Mouse (Mus musculus): Measurements from ENCODE around the gene Yars. TPM values are rescaled to one million over a fixed set of nuclear protein-coding genes. Genes with fewer than 3 reads are reported as not detected.

Yars gene
- 10 to 100 TPM; 38.8 to 39.2 TPM for total RNA-seq (2021)

- intact Hi-C loops (cut with DNase I), result loop anchor here (5.0 kb wide), 1 partner anchor 43 kb away; no protein-coding TSS in a partner anchor
- DNase-seq, result peak; percentile 98 to 99
Measured at GRCm38 (mm10) chr4:129189542-129190519, at the start of gene Yars, which contains the start of gene S100pbp. Yars (plus strand) TSS chr4:129189760. S100pbp (minus strand) TSS chr4:129189727.

GRCm38 (mm10) chr4:129140808-129141207 is 48.8 kb upstream of the Yars start:
- DNase-seq, result no peak
- intact Hi-C loops (cut with DNase I), result no loop called here

- intact Hi-C loops (cut with DNase I), result no loop called here
- peak; percentile 63 to 78 for DNase-seq
Measured at GRCm38 (mm10) chr4:129141560-129142438, 47.8 kb upstream of the Yars start.

GRCm38 (mm10) chr4:129142439-129143045 is 47.0 kb upstream of the Yars start:
- DNase-seq, result peak in 1 of 2 experiments; percentile 26
- intact Hi-C loops (cut with DNase I), result no loop called here

DNA sequence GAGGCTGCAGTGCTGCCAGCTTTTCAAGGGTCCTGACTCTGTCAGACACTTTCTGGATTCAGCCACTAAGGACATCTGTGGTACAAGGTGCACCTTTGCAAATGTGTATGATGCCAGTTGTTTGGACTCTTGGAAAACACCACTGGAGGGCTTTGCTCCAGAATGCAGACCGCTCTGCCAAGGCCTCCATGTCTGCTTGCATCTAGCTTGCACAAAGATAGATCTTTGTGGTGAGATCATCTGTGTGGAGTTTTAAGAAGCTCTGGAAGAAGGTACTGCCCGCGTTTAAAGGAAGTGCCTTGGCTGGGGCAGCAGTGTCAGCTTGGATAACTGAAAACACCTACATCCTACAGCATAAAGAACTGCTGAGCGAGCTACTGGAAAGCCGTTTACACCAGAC is 46.1 kb upstream of the Yars start:
- DNase-seq, result no peak
- intact Hi-C loops (cut with DNase I), result no loop called here

DNA sequence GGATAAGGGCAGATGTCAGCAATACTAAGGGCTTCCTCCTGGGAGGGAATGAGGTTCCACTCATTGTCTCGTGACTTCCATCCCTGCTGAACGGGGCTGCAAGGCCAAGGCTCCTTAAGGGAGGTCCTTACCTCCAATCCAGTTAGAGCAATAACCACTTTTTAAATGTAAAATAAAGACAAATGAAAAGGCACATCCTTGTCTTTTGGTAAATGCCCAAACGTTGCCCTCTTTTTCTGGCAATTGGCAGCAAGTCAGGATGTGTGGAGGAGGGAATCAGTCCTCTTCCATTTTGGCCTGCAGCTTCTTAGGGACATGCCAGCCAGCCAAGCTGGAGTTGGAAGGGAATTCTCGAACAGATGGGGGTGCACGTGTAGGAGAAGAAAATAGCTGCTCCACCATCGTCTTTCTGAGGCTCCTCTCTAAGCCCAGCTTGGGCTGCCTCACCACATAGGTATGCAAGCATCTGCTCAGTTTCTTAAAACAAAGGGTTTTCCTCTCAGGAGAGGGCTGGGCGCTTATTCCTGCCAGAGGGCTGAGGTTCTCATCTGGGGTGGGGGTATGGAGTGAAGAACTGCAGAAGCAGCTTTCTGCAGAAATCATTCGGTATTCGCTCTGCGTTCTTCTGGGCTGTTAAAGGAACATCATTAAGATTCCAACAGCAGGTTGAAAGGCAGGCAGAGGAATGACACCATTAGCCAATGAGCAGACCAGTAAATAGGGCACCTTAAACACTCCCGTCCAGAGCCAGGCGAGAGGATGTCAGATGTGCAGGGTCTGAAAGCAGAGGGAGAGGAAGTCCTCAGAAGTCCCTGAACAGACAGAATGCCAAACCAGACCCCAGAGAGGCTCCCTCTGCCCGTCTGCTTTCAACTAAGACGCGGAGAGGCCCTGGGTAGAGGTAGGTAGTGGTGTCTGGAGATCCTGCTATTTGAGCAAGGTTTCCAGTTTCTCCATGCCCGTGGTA is 44.9 kb upstream of the Yars start:
- intact Hi-C loops (cut with DNase I), result loop anchor here (5.0 kb wide), 1 partner anchor 43 kb away; the partner anchor contains the start of genes S100pbp and Yars

GRCm38 (mm10) chr4:129145411-129145810 is 44.1 kb upstream of the Yars start:
- intact Hi-C loops (cut with DNase I), result loop anchor here (5.0 kb wide), 1 partner anchor 42 kb away; the partner anchor contains the start of genes S100pbp and Yars
- no peak for DNase-seq

More for the DNA sequence above, 44.9 kb upstream of the Yars start:
- DNase-seq, result peak; percentile 36 to 49

DNA sequence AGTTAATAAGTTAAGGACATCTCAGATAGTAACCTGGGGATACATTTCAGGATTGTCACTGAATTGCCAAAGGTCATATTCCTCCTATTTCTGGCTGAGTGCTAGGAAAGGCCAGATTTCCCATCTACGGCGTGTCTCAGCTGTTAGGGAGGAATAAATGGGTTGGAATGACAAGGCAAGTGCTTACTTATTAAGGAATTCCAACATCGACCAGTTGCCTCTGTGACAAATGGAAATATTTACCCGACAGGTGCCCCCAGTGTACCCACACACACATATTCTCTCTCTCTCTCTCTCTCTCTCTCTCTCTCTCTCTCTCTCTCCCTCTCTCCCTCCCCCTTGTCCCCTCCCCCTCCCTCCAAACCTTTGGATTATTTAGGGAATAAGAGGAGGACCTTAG is 43.6 kb upstream of the Yars start:
- no peak for DNase-seq
- intact Hi-C loops (cut with DNase I), result loop anchor here (5.0 kb wide), 1 partner anchor 41 kb away; the partner anchor contains the start of genes S100pbp and Yars

DNA sequence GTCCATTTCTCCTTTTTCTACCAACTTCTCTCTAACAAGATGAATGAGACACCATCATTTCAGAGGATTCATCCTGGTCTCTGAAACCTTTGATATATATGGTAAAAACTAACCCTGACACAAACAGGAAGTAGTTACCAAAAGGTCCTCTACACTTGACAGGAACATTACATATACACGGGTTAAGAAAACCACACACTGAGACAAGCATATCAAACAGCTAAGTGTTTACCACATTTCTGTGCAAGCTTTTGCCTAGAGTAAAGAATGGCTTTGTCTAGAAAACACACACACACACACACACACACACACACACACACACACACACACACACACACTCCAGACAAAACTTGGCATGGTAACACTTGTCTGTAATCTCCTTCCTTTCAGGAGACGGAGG is 43.2 kb upstream of the Yars start:
- intact Hi-C loops (cut with DNase I), result loop anchor here (5.0 kb wide), 1 partner anchor 41 kb away; the partner anchor contains the start of genes S100pbp and Yars
- no peak for DNase-seq

DNA sequence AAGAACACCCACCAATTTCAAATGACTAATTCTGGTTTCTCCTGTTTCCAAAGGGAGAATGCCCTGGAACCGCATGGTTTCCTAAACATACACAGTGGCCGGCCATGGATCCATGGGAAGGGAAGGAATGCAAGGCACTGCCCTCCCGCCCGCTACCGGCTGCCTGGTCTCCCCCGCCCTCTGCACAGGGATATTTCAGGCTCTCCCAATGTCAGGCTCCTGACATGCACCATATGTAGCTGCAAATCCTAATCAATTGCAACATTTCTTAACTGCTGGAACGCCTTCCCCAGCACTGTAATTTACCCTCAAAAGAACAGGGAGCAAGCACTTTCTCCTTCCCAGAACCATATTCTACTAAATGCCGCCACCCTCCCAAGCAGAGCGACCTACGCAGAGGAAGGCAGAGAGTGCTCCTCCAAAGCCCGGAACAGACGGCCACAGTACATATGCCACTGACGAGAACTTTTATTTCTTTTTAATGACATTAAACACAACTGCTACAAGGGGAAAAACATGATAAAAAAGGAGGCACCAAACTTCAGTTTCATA is 41.9 kb upstream of the Yars start:
- intact Hi-C loops (cut with DNase I), result loop anchor here (5.0 kb wide), 1 partner anchor 40 kb away; the partner anchor contains the start of genes S100pbp and Yars
- peak in 1 of 2 experiments; percentile 35 for DNase-seq

GRCm38 (mm10) chr4:129149321-129149720 is 40.2 kb upstream of the Yars start:
- intact Hi-C loops (cut with DNase I), result loop anchor here (5.0 kb wide), 1 partner anchor 38 kb away; the partner anchor contains the start of genes S100pbp and Yars

DNA sequence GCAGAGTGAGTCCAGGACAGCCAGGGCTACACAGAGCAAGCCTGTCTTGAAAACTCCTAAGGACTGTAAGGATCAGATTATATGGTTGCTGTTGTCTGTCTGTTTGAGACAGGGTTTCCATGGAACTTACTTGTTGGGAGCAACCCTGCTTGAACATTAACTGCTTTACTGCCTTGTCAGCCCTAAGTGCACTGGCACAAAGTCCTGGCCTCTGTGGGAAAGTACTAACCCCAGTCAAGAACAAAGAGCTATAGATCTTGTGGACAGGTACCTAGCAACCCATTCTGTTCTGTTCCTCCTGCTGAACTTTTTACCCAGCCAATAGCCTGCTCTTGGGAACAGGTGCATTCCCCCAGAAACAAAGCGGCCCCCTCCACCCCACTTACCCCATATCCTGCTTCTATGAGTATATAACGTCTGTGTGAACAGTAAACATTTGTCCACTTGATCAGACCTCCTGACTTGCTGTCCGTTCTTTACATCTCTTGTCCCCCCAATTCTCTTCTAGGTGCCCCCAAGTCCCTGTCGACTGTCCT is 38.2 kb upstream of the Yars start:
- intact Hi-C loops (cut with DNase I), result no loop called here
- no peak for DNase-seq

More at GRCm38 (mm10) chr4:129149321-129149720, 40.2 kb upstream of the Yars start:
- no peak for DNase-seq

DNA sequence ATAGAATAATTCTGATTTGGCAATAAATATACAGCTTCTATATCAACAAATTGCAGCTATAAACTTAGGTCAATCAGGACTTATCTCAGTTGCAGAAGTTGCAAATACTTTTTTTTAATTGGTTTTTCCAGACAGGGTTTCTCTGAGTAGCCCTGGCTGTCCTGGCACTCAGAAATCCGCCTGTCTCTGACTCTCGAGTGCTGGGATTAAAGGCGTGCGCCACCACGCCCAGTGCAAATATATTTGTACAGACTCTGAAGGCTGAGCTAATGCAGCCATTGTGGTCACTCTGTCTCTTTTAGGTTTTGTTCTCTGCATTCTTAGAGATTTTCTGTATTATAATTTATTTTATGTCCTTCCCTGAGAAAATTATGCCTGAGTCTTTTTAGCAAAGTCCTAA is 32.0 kb upstream of the Yars start:
- intact Hi-C loops (cut with DNase I), result no loop called here

GRCm38 (mm10) chr4:129158549-129158948 is 31.0 kb upstream of the Yars start:
- intact Hi-C loops (cut with DNase I), result no loop called here
- no peak for DNase-seq

More for the DNA sequence above, 32.0 kb upstream of the Yars start:
- no peak for DNase-seq

DNA sequence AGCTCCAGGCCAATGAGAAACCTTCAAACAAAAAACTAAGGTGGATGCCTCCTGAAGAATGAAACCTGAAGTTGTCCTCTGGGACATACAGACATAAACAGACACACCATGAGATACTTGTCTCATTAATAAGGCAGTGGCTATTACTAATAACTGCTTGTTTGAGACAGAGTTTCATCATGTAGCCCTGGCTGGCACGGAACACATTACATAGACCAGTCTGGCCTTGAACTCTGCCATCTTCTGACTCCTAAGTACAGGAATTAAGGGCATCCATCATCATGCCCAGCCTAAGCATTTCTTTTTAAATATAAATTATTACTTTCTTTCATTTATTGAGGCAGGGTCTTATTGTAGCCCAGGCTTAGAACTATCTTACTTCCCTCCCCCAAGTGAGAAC is 28.5 kb upstream of the Yars start:
- intact Hi-C loops (cut with DNase I), result no loop called here
- no peak for DNase-seq

DNA sequence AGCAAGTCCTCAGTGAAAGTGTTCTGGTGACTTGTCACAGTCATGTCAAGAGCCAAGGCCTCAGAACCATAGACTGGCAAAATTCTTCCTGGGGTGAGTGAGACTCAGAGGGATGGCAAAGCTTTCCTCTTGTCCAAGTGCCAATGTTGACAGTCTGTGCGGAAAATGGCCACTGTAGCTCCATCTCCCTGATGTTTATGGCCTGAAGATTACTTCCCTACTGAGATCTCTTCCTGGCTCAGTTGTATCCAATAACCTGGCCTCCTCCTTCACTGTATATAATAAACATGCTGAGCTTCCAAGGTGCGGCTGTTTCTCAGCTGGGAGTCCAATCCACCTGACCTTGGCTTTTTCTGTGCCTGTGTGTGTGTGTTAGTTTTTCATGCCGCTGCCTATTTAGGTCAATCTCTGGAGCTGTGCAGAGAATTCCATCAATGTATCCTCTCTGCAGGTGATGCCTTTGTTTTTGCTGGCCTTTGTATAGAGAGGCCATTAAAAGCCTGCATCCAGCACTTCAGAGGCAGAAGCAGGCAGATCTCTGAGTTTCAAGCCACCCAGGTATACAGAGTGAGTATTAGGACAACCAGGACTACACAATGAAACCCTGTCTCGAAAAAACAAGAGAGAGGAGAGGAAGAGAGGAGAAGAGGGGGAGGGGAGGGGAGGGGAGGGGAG is 27.8 kb upstream of the Yars start:
- intact Hi-C loops (cut with DNase I), result no loop called here
- no peak for DNase-seq

DNA sequence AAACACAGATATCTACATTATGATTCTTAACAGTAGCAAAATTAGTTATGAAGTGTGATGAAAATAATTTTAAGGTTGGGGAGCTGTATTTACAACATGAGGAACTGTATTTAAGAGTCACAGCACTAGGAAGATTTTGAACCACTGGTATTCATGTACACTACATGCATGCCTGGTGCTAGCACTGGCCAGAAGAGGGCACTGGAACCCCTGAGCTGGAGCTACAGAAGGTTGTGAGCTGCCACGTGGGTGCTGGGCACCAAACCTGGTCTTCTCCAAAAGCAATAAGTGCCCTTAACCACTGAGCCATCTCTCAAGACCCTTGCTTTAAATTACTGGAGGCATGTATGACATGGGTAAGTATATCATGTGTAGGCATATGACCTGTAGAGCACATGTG is 17.0 kb upstream of the Yars start:
- no peak for DNase-seq
- intact Hi-C loops (cut with DNase I), result no loop called here

GRCm38 (mm10) chr4:129179560-129179959 is 10.0 kb upstream of the Yars start:
- DNase-seq, result no peak
- intact Hi-C loops (cut with DNase I), result loop anchor here (1.0 kb wide), 1 partner anchor 45 kb away; no protein-coding TSS in a partner anchor

All from heart, postnatal 10 days (tissue).